ENCODE assay signal across 26 mouse cellular contexts in the genomic region with DNA sequence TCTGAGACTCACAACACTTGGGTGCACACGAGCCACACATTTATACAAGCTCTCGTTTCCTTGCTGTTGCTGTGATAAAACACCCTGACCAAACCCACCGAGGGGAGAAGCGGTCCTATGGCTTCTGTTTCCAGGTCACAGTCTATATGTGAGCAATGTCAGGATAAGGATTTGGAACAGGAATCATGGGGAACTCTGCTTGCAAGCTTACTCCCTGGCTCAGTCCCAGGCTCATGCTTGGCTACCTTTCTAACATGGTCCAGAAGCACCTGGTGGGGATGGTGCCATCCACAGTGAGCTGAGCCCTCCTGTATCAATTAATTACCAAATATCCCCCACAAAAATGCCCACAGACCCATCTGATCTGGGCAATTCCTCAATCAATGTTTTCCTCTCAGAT. TPM values are rescaled to one million over a fixed set of nuclear protein-coding genes. Genes with fewer than 3 reads are reported as not detected.
DNase-seq lines count a peak whose midpoint lies in the region; ATAC-seq lines count a peak whose summit lies in the region.
"Had no signal": no experiment of that assay in that cellular context is flagged by ENCODE, and none has a peak within 500 bp of the region (broad histone marks: within the 10 kb centered on the region; RNA-seq: fewer than 3 reads in every experiment).

No protein-coding gene starts in this region.

- no peak overlapping the region for H3K27ac ChIP-seq in hindbrain, embryonic 13.5 days
- no peak overlapping the region for H3K27ac ChIP-seq in hindbrain, embryonic 11.5 days (ENCODE audit: low read depth, low read length)
- H3K27ac ChIP-seq: forebrain, embryonic 10.5 days; hindbrain, embryonic 12.5 days; midbrain, embryonic 15.5 days; neural tube, embryonic 15.5 days had no signal

- H3K9me3 ChIP-seq in hindbrain, embryonic 13.5 days = no peaks in the 10 kb centered on the region
- H3K9me3 ChIP-seq in hindbrain, embryonic 11.5 days (ENCODE audit: control insufficient read depth, low read length) = no peaks in the 10 kb centered on the region
- H3K9me3 ChIP-seq: forebrain, embryonic 10.5 days; hindbrain, embryonic 12.5 days; midbrain, embryonic 15.5 days; neural tube, embryonic 15.5 days had no signal

- H3K4me2 ChIP-seq in hindbrain, embryonic 13.5 days = no peak overlapping the region
- H3K4me2 ChIP-seq in hindbrain, embryonic 11.5 days (replicated peaks; ENCODE audit: low read depth, low read length) = no peak overlapping the region
- H3K4me2 ChIP-seq: hindbrain, embryonic 12.5 days; midbrain, embryonic 15.5 days; neural tube, embryonic 15.5 days had no signal

- no peak overlapping the region for H3K4me3 ChIP-seq in hindbrain, embryonic 13.5 days
- no peak overlapping the region for H3K4me3 ChIP-seq in hindbrain, embryonic 11.5 days (ENCODE audit: low read depth, low read length)
- H3K4me3 ChIP-seq: forebrain, embryonic 10.5 days; hindbrain, embryonic 12.5 days; megakaryocyte, embryonic 14.5 days; midbrain, embryonic 15.5 days; neural tube, embryonic 15.5 days had no signal

- peak; percentile 50 to 59 for DNase-seq in cerebellum, adult 18-20 months
- DNase-seq in hindbrain, embryonic 11.5 days (ENCODE audit: low spot score) = no peak
- peak; percentile 58 for DNase-seq in brain, adult 2 months (ENCODE audit: low read depth, low spot score)
- DNase-seq in cerebellum, postnatal 25 days = peak; percentile 56 to 70
- DNase-seq: adrenal gland, postnatal 36 days; gastrocnemius, postnatal 25 days; heart, postnatal 10 days; kidney, adult 9 months; layer of hippocampus, postnatal 36 days; lung, adult 18-20 months; right cerebral cortex, postnatal 14 days; spleen, adult 18-20 months; thymus, adult 2 months had no signal

- no peak for ATAC-seq in cerebellum, adult (ENCODE audit: insufficient number of reproducible peaks, low FRiP score, low TSS enrichment)
- ATAC-seq in hindbrain, embryonic 13.5 days (ENCODE audit: low FRiP score) = no peak
- ATAC-seq in hindbrain, embryonic 11.5 days (ENCODE audit: low FRiP score) = no peak
- ATAC-seq in monocyte, adult 5-6 weeks (replicated peaks; ENCODE audit: insufficient number of reproducible peaks, low FRiP score, low TSS enrichment, poor library complexity, severe bottlenecking) = no peak
- ATAC-seq: inflammation-experienced regulatory T-cells, adult 6 months; midbrain, embryonic 15.5 days had no signal

- H3K4me1 ChIP-seq in hindbrain, embryonic 13.5 days (replicated peaks) = peaks cover 76% of the 10 kb centered on the region
- peaks cover 16% of the 10 kb centered on the region for H3K4me1 ChIP-seq in hindbrain, embryonic 11.5 days (replicated peaks; ENCODE audit: control insufficient read depth, insufficient read depth, low read length)

- no peaks in the 10 kb centered on the region for H3K27me3 ChIP-seq in hindbrain, embryonic 13.5 days
- H3K27me3 ChIP-seq in hindbrain, embryonic 11.5 days (ENCODE audit: control insufficient read depth, insufficient read depth, low read length) = no peaks in the 10 kb centered on the region
- H3K27me3 ChIP-seq: CH12.LX; hindbrain, embryonic 12.5 days; megakaryocyte, embryonic 14.5 days; midbrain, embryonic 15.5 days; neural tube, embryonic 15.5 days had no signal

- no peaks in the 10 kb centered on the region for H3K36me3 ChIP-seq in hindbrain, embryonic 13.5 days
- no peaks in the 10 kb centered on the region for H3K36me3 ChIP-seq in hindbrain, embryonic 11.5 days (ENCODE audit: control insufficient read depth, insufficient read depth, low read length)
- H3K36me3 ChIP-seq: forebrain, embryonic 10.5 days; hindbrain, embryonic 12.5 days; midbrain, embryonic 15.5 days; neural tube, embryonic 15.5 days had no signal

- 0 out of 2 replicates have a peak overlapping the region, but pooled peaks have one; percentile 29 for H3K9ac ChIP-seq in hindbrain, embryonic 13.5 days
- no peak overlapping the region for H3K9ac ChIP-seq in hindbrain, embryonic 11.5 days (ENCODE audit: low read depth, low read length)
- H3K9ac ChIP-seq: hindbrain, embryonic 12.5 days; midbrain, embryonic 15.5 days; neural tube, embryonic 15.5 days had no signal

- WGBS in hindbrain, embryonic 13.5 days = 86% methylated on average over 4 of the region's 4 CpGs
- WGBS in hindbrain, embryonic 11.5 days = 88% methylated on average over 4 of the region's 4 CpGs

RNA-seq across cellular contexts. Expression of gene Rnf169, which starts 11.1 kb away (rescaled TPM):
- 4.1 and 4.5 TPM in 2 replicates for polyA plus RNA-seq in hindbrain, embryonic 13.5 days (2015; fragmentation: Nextera tagmentation; extraction: Ambion mirVana)
- 6.9 and 8.4 TPM in 2 replicates for polyA plus RNA-seq in hindbrain, embryonic 11.5 days (2014; fragmentation: Nextera tagmentation; extraction: Ambion mirVana)
- total RNA-seq in monocyte, adult 5-6 weeks (2017) = 19.5 to 62.6 TPM (median 41.4 TPM) in 3 replicates

RNA-seq across cellular contexts. Expression of gene Chrdl2, which starts 36.8 kb away (rescaled TPM):
- polyA plus RNA-seq in hindbrain, embryonic 13.5 days (2015; fragmentation: Nextera tagmentation; extraction: Ambion mirVana) = 0.27 and 0.42 TPM in 2 replicates
- polyA plus RNA-seq in hindbrain, embryonic 11.5 days (2014; fragmentation: Nextera tagmentation; extraction: Ambion mirVana) = 0.32 TPM in 1 of 2 replicates, not detected in the other
- not detected in 3 replicates for total RNA-seq in monocyte, adult 5-6 weeks (2017)
- total RNA-seq: adrenal gland, postnatal 36 days; CH12.LX; heart, adult 8-10 months; heart, postnatal 10 days; liver, adult 2 months; MEL had no signal
- polyA plus RNA-seq: inflammation-experienced regulatory T-cells, adult 6 months; midbrain, embryonic 15.5 days had no signal
